Mouse (Mus musculus) layer of hippocampus, postnatal 36 days (tissue): Measurements from ENCODE around the gene Sult1a1. TPM values are rescaled to one million over a fixed set of nuclear protein-coding genes. Genes with fewer than 3 reads are reported as not detected.

Source experiments
- total RNA-seq, 2 experiments: library from RNA; stranded (reverse); gene quantifications; 2 replicates each; pipeline ENCODE4 v1.2.3; 2021

The Sult1a1 gene
- total RNA-seq, 2 experiments from 2014 or later, result 6.3 to 11.2 TPM

Other genes starting within 250 kb of the Sult1a1 start
- 10 to 100 TPM; 13.4 to 17.5 TPM for gene Rabep2, start 247.7 kb downstream of the Sult1a1 start, total RNA-seq
- gene Atp2a1, start 213.3 kb downstream of the Sult1a1 start, total RNA-seq, result under 1 TPM; 0.55 to 0.63 TPM
- gene Sh2b1, start 201.0 kb downstream of the Sult1a1 start, total RNA-seq, result 10 to 100 TPM; 72.5 to 73.2 TPM
- 10 to 100 TPM; 88.9 to 94.0 TPM for gene Tufm, start 189.1 kb downstream of the Sult1a1 start, total RNA-seq
- 100 to 1,000 TPM; 113 to 134 TPM for gene Atxn2l, start 173.0 kb downstream of the Sult1a1 start, total RNA-seq
- gene Eif3c, start 110.0 kb downstream of the Sult1a1 start, total RNA-seq, result 100 to 1,000 TPM; 172 to 177 TPM
- gene Apobr, start 91.5 kb downstream of the Sult1a1 start, total RNA-seq, result under 1 TPM; 0.40 to 0.42 TPM
- gene Cln3, start 90.6 kb downstream of the Sult1a1 start, total RNA-seq, result 10 to 100 TPM; 28.3 to 32.9 TPM
- not detected for gene Il27, start 81.5 kb downstream of the Sult1a1 start, total RNA-seq
- 1 to 10 TPM; 7.5 to 7.9 TPM for gene Nupr1, start 45.6 kb downstream of the Sult1a1 start, total RNA-seq
- 10 to 100 TPM; 25.6 to 30.3 TPM for gene Sgf29, start 27.1 kb downstream of the Sult1a1 start, total RNA-seq
- gene Bola2, start 19.0 kb upstream of the Sult1a1 start, total RNA-seq, result 100 to 1,000 TPM in 1 of 2 experiments, 10 to 100 TPM in 1; 98.8 to 109 TPM
- 10 to 100 TPM; 16.2 to 16.4 TPM for gene Slx1b, start 19.4 kb upstream of the Sult1a1 start, total RNA-seq
- gene Coro1a, start 31.4 kb upstream of the Sult1a1 start, total RNA-seq, result 100 to 1,000 TPM; 114 to 121 TPM
- 100 to 1,000 TPM; 144 to 146 TPM for gene Mapk3, start 83.2 kb upstream of the Sult1a1 start, total RNA-seq
- 1 to 10 TPM; 2.5 to 5.1 TPM for gene Gdpd3, start 89.9 kb upstream of the Sult1a1 start, total RNA-seq
- 100 to 1,000 TPM; 278 to 291 TPM for gene Ypel3, start 100.5 kb upstream of the Sult1a1 start, total RNA-seq
- gene Tbx6, start 105.1 kb upstream of the Sult1a1 start, total RNA-seq, result 1 to 10 TPM in 1 of 2 experiments, under 1 TPM in 1; 0.75 to 1.1 TPM
- 10 to 100 TPM; 54.3 to 59.5 TPM for gene Ppp4c, start 116.1 kb upstream of the Sult1a1 start, total RNA-seq
- 10 to 100 TPM; 75.1 to 83.3 TPM for gene Fam57b, start 121.2 kb upstream of the Sult1a1 start, total RNA-seq
- gene 4930451I11Rik, start 155.2 kb upstream of the Sult1a1 start, total RNA-seq, result not detected
- 10 to 100 TPM; 16.1 to 17.7 TPM for gene Doc2a, start 171.0 kb upstream of the Sult1a1 start, total RNA-seq
- gene Hirip3, start 185.5 kb upstream of the Sult1a1 start, total RNA-seq, result 10 to 100 TPM; 29.5 to 32.0 TPM
- gene Ino80e, start 185.9 kb upstream of the Sult1a1 start, total RNA-seq, result 10 to 100 TPM; 53.5 to 56.0 TPM
- gene Taok2, start 208.3 kb upstream of the Sult1a1 start, total RNA-seq, result 100 to 1,000 TPM; 151 to 165 TPM
- 10 to 100 TPM; 23.2 to 23.8 TPM for gene Tmem219, start 246.5 kb upstream of the Sult1a1 start, total RNA-seq